Mouse (Mus musculus): Measurements from ENCODE around the gene Olfr152. TPM values are rescaled to one million over a fixed set of nuclear protein-coding genes. Genes with fewer than 3 reads are reported as not detected.

The Olfr152 gene
- polyA plus RNA-seq (2015; fragmentation: Nextera tagmentation; extraction: Ambion mirVana), result not detected in 2 replicates

DNA sequence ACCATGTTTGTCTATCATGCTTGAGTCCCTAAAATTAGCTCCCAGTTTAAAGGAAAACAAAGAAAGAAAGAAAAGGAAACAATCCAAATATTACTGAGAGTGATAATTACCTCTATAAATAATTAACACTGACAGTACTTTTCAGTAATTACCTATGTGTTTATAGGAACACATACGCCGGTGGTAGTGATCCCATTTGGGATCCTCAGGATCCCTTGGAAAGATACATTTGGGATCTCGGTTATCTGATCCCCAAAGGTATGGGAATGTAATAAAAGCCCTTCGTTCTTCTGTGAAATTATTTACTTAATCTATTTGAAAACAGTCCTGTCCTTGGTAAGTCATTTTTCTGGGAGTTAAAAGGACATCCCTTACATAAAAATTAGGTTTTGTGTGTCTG lies at the start of gene Olfr152:
TSS of gene Olfr152 (plus strand) at position 301 of the 400 bp plus-strand sequence.
- H3K27ac ChIP-seq (replicated peaks), result no peak within 1 kb of the TSS
- no peaks in the 10 kb centered on the region for H3K4me1 ChIP-seq (replicated peaks)
- H3K4me2 ChIP-seq, result no peak within 1 kb of the TSS
- H3K36me3 ChIP-seq, result no peaks in the 10 kb centered on the region
- no peak for ATAC-seq (ENCODE audit: low FRiP score, low read depth)
- H3K9ac ChIP-seq, result no peak within 1 kb of the TSS
- WGBS, result 75% methylated on average over 4 of the region's 4 CpGs
- no peaks in the 10 kb centered on the region for H3K27me3 ChIP-seq
- no peak within 1 kb of the TSS for H3K4me3 ChIP-seq
- no peaks in the 10 kb centered on the region for H3K9me3 ChIP-seq

DNA sequence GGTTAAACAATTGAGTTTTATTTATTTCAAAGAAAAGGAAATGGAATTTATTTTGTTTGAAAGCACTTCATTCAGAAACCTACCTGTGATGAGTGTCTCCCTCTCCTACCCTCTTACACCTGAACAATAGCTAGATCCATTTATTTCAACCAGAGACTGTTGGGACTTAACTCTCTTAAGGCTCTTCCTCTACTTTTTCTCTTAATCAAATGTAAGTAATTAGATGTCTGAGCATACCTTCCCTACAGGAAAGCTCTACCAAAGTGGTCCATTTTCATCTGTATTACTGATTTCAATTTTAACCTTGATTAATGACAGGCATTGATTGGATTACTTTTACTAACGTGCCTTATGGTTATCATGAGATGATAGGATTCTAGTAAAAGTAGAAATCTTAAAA lies 39.4 kb upstream of the Olfr152 start, which contains the start of gene Olfr1138:
TSS of gene Olfr1138 (minus strand) at position 101 of the 400 bp plus-strand sequence.
- Histone ChIP-seq H3K27ac (replicated peaks) (no peak within 1 kb of the TSS), H3K9me3 (no peaks in the 10 kb centered on the region), H3K4me2 (no peak within 1 kb of the TSS), H3K9ac (no peak within 1 kb of the TSS), H3K27me3 (no peaks in the 10 kb centered on the region), H3K4me1 (replicated peaks) (no peaks in the 10 kb centered on the region), H3K36me3 (no peaks in the 10 kb centered on the region), H3K4me3 (no peak within 1 kb of the TSS)
- ATAC-seq (ENCODE audit: low FRiP score, low read depth), result no peak
- WGBS, result 68% methylated on average over 1 of the region's 1 CpGs

DNA sequence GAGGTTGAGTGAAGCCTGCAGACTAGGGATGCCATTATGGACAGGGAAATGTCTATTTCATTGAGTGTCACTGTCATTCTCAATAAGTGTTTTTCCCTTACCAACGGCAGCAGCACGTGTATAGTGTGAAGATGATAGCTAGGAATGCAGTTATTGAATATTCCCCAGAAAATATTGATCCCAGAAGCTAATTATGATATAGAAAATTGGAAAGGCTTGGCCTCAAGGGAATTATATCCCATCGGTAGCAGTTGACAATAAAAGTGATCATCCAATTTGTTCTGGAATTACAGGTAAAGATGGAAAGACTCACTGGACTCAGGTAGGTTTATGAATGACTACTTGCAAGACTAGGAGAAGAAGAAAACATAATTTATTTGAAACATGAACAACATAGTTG lies 35.8 kb upstream of the Olfr152 start, which contains the start of gene Olfr1140:
TSS of gene Olfr1140 (plus strand) at position 301 of the 400 bp plus-strand sequence.
- no peaks in the 10 kb centered on the region for H3K9me3 ChIP-seq
- no peaks in the 10 kb centered on the region for H3K36me3 ChIP-seq
- H3K4me3 ChIP-seq, result no peak within 1 kb of the TSS
- no peak within 1 kb of the TSS for H3K4me2 ChIP-seq
- H3K9ac ChIP-seq, result no peak within 1 kb of the TSS
- no peaks in the 10 kb centered on the region for H3K4me1 ChIP-seq (replicated peaks)
- WGBS, result 77% methylated on average over 3 of the region's 3 CpGs
- H3K27ac ChIP-seq (replicated peaks), result no peak within 1 kb of the TSS
- H3K27me3 ChIP-seq, result no peaks in the 10 kb centered on the region
- no peak for ATAC-seq (ENCODE audit: low FRiP score, low read depth)

DNA sequence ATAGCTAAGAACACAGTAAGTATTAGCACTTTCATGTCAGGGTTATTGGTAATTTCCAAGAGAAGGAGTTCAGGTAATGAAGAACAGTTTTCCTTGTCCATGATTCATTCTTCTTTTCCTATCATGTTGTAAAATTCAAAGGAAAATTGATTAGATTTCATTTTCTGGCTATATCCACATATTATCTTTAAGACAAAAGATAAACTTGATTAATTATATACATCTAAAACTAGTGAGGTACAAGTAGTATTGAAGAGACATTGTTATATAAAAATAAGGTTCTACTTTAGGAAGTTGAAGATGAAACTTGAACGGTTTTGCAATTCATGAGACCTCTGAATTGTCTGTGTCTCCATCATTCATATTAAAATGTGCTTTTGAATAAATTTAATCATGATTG lies 25.4 kb upstream of the Olfr152 start, which contains the start of gene Olfr1141:
TSS of gene Olfr1141 (minus strand) at position 101 of the 400 bp plus-strand sequence.
- no peaks in the 10 kb centered on the region for H3K4me1 ChIP-seq (replicated peaks)
- ATAC-seq (ENCODE audit: low FRiP score, low read depth), result no peak
- H3K27ac ChIP-seq (replicated peaks), result no peak within 1 kb of the TSS
- H3K9me3 ChIP-seq, result no peaks in the 10 kb centered on the region
- H3K4me3 ChIP-seq, result no peak within 1 kb of the TSS
- H3K4me2 ChIP-seq, result no peak within 1 kb of the TSS
- H3K9ac ChIP-seq, result no peak within 1 kb of the TSS
- no peaks in the 10 kb centered on the region for H3K27me3 ChIP-seq
- WGBS, result 83% methylated on average over 1 of the region's 1 CpGs
- H3K36me3 ChIP-seq, result no peaks in the 10 kb centered on the region

DNA sequence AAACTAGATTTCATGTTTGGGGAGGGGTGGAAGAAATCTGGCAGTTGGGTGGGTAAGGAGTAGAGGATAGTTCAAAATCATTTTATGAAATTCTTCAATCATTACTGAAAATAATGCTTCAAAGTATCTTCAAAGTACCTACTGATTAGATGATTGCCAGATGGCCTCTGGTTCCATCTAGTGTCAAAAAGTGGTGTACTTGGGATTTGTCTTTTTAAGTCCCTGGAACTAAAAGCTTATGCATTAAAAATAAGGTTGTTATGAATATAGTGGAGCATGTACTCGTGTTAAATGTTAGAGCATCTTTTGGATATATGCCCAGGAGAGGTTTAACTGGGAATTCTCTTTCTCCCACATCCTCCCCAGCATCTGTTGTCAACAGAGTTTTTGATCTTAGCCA lies 3.1 kb upstream of the Olfr152 start:
- Histone ChIP-seq H3K4me2 (no peak overlapping the region), H3K27me3 (no peaks in the 10 kb centered on the region), H3K9me3 (no peaks in the 10 kb centered on the region), H3K4me3 (no peak overlapping the region), H3K4me1 (replicated peaks) (no peaks in the 10 kb centered on the region), H3K9ac (no peak overlapping the region), H3K36me3 (no peaks in the 10 kb centered on the region), H3K27ac (replicated peaks) (no peak overlapping the region)
- ATAC-seq (ENCODE audit: low FRiP score, low read depth), result no peak
- WGBS, result 59% methylated on average over 1 of the region's 1 CpGs

DNA sequence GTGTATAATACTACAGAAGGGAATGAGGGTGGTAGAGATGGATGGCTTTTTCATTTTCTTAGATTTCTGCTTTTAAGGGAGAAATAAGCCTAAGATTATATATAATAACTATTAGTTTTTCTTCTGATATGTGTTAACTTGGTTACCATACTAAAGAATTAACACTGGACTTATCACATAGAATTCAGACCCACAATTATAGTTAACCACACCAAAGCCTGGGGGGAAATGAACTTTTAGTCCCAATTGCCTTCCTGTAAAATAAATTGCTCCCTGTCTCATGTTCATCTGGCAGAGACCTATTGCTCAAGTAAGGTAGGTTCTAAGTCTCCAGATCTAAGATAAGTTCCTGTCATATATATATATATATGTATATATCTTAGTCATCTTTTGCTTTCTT lies 21.0 kb downstream of the Olfr152 start, which contains the start of gene Olfr1143:
TSS of gene Olfr1143 (plus strand) at position 301 of the 400 bp plus-strand sequence.
- Histone ChIP-seq H3K9me3 (no peaks in the 10 kb centered on the region), H3K36me3 (no peaks in the 10 kb centered on the region), H3K4me1 (replicated peaks) (no peaks in the 10 kb centered on the region), H3K27me3 (no peaks in the 10 kb centered on the region), H3K4me2 (no peak within 1 kb of the TSS), H3K4me3 (no peak within 1 kb of the TSS), H3K9ac (no peak within 1 kb of the TSS), H3K27ac (replicated peaks) (no peak within 1 kb of the TSS)
- ATAC-seq (ENCODE audit: low FRiP score, low read depth), result no peak

DNA sequence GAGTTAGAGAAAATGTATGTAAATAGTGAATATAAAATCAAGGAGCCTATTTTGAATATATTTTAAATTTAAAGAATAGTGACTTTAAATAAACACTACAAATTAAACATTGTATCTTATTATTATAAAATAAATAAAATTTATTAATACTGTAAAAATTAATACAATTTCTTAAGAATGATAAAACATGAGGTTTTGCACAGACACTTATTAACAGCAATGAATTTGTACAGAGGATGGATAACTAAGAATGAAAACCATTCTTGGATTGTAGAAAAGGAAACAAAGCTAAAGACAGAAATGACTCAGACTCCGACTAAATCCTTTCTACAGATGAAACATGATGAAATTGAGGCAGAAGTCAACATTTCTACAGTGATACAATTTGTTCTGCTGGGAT lies 30.2 kb downstream of the Olfr152 start, which contains the start of gene Olfr1145:
TSS of gene Olfr1145 (plus strand) at position 301 of the 400 bp plus-strand sequence.
- H3K36me3 ChIP-seq, result no peaks in the 10 kb centered on the region
- no peak within 1 kb of the TSS for H3K27ac ChIP-seq (replicated peaks)
- no peak for ATAC-seq (ENCODE audit: low FRiP score, low read depth)
- H3K4me2 ChIP-seq, result no peak within 1 kb of the TSS
- no peaks in the 10 kb centered on the region for H3K4me1 ChIP-seq (replicated peaks)
- 90% methylated on average over 1 of the region's 1 CpGs for WGBS
- no peaks in the 10 kb centered on the region for H3K27me3 ChIP-seq
- H3K9ac ChIP-seq, result no peak within 1 kb of the TSS
- no peaks in the 10 kb centered on the region for H3K9me3 ChIP-seq
- H3K4me3 ChIP-seq, result no peak within 1 kb of the TSS

DNA sequence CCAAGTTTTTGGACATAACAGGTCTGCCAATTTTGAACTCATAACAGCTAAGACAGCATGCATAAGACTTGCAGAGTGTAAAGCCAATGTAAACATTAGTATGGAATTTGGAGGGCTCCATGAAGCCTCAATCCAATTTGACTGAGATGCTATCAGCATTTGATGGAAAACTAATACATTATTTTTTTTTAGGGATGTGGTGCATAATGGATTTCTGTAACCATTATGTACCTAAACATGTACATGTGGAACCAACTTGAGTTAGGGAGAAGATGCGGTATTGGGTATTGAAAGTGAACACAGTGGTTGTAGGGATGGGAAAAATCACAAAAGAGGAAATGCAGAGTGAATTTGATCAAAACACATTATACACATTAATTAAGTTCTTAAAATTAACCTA lies 51.0 kb downstream of the Olfr152 start, which contains the start of gene Olfr1148:
TSS of gene Olfr1148 (plus strand) at position 301 of the 400 bp plus-strand sequence.
- Histone ChIP-seq H3K4me1 (replicated peaks) (no peaks in the 10 kb centered on the region), H3K4me2 (no peak within 1 kb of the TSS), H3K9me3 (no peaks in the 10 kb centered on the region), H3K27me3 (no peaks in the 10 kb centered on the region), H3K27ac (replicated peaks) (no peak within 1 kb of the TSS), H3K9ac (no peak within 1 kb of the TSS), H3K4me3 (no peak within 1 kb of the TSS), H3K36me3 (no peaks in the 10 kb centered on the region)
- ATAC-seq (ENCODE audit: low FRiP score, low read depth), result no peak
- 95% methylated on average over 1 of the region's 1 CpGs for WGBS

Other genes with a start within 250 kb of the Olfr152 start
- gene Olfr153, start 247.7 kb upstream of the Olfr152 start, polyA plus RNA-seq (2015; fragmentation: Nextera tagmentation; extraction: Ambion mirVana), result not detected in 2 replicates
- gene Olfr1128, start 233.9 kb upstream of the Olfr152 start, polyA plus RNA-seq (2015; fragmentation: Nextera tagmentation; extraction: Ambion mirVana), result not detected in 2 replicates
- not detected in 2 replicates for gene Olfr1129, start 205.6 kb upstream of the Olfr152 start, polyA plus RNA-seq (2015; fragmentation: Nextera tagmentation; extraction: Ambion mirVana)
- gene Olfr1130, start 173.3 kb upstream of the Olfr152 start, polyA plus RNA-seq (2015; fragmentation: Nextera tagmentation; extraction: Ambion mirVana), result not detected in 2 replicates
- not detected in 2 replicates for gene Olfr1131, start 152.4 kb upstream of the Olfr152 start, polyA plus RNA-seq (2015; fragmentation: Nextera tagmentation; extraction: Ambion mirVana)
- gene Olfr1132, start 141.9 kb upstream of the Olfr152 start, polyA plus RNA-seq (2015; fragmentation: Nextera tagmentation; extraction: Ambion mirVana), result not detected in 2 replicates
- gene Olfr1133, start 132.1 kb upstream of the Olfr152 start, polyA plus RNA-seq (2015; fragmentation: Nextera tagmentation; extraction: Ambion mirVana), result not detected in 2 replicates
- not detected in 2 replicates for gene Olfr1134, start 121.0 kb upstream of the Olfr152 start, polyA plus RNA-seq (2015; fragmentation: Nextera tagmentation; extraction: Ambion mirVana)
- not detected in 2 replicates for gene Olfr1135, start 105.8 kb upstream of the Olfr152 start, polyA plus RNA-seq (2015; fragmentation: Nextera tagmentation; extraction: Ambion mirVana)
- gene Olfr1136, start 85.5 kb upstream of the Olfr152 start, polyA plus RNA-seq (2015; fragmentation: Nextera tagmentation; extraction: Ambion mirVana), result not detected in 2 replicates
- not detected in 2 replicates for gene Olfr1137, start 66.3 kb upstream of the Olfr152 start, polyA plus RNA-seq (2015; fragmentation: Nextera tagmentation; extraction: Ambion mirVana)
- gene Olfr1138, start 39.5 kb upstream of the Olfr152 start, polyA plus RNA-seq (2015; fragmentation: Nextera tagmentation; extraction: Ambion mirVana), result not detected in 2 replicates
- not detected in 2 replicates for gene Olfr1140, start 35.7 kb upstream of the Olfr152 start, polyA plus RNA-seq (2015; fragmentation: Nextera tagmentation; extraction: Ambion mirVana)
- not detected in 2 replicates for gene Olfr1141, start 25.5 kb upstream of the Olfr152 start, polyA plus RNA-seq (2015; fragmentation: Nextera tagmentation; extraction: Ambion mirVana)
- gene Olfr1143, start 21.1 kb downstream of the Olfr152 start, polyA plus RNA-seq (2015; fragmentation: Nextera tagmentation; extraction: Ambion mirVana), result not detected in 2 replicates
- gene Olfr1145, start 30.3 kb downstream of the Olfr152 start, polyA plus RNA-seq (2015; fragmentation: Nextera tagmentation; extraction: Ambion mirVana), result not detected in 2 replicates
- gene Olfr1148, start 51.0 kb downstream of the Olfr152 start, polyA plus RNA-seq (2015; fragmentation: Nextera tagmentation; extraction: Ambion mirVana), result not detected in 2 replicates
- not detected in 2 replicates for gene Olfr1150-ps1, start 64.5 kb downstream of the Olfr152 start, polyA plus RNA-seq (2015; fragmentation: Nextera tagmentation; extraction: Ambion mirVana)
- gene Olfr1151, start 76.4 kb downstream of the Olfr152 start, polyA plus RNA-seq (2015; fragmentation: Nextera tagmentation; extraction: Ambion mirVana), result not detected in 2 replicates
- not detected in 2 replicates for gene Olfr1152, start 87.0 kb downstream of the Olfr152 start, polyA plus RNA-seq (2015; fragmentation: Nextera tagmentation; extraction: Ambion mirVana)
- gene Olfr1153, start 115.5 kb downstream of the Olfr152 start, polyA plus RNA-seq (2015; fragmentation: Nextera tagmentation; extraction: Ambion mirVana), result 0.09 TPM in 1 of 2 replicates, not detected in the other
- not detected in 2 replicates for gene Olfr1154, start 125.7 kb downstream of the Olfr152 start, polyA plus RNA-seq (2015; fragmentation: Nextera tagmentation; extraction: Ambion mirVana)
- not detected in 2 replicates for gene Olfr1155, start 165.7 kb downstream of the Olfr152 start, polyA plus RNA-seq (2015; fragmentation: Nextera tagmentation; extraction: Ambion mirVana)
- not detected in 2 replicates for gene Olfr1156, start 173.6 kb downstream of the Olfr152 start, polyA plus RNA-seq (2015; fragmentation: Nextera tagmentation; extraction: Ambion mirVana)
- gene Olfr1157, start 188.8 kb downstream of the Olfr152 start, polyA plus RNA-seq (2015; fragmentation: Nextera tagmentation; extraction: Ambion mirVana), result not detected in 2 replicates
- not detected in 2 replicates for gene Olfr74, start 195.2 kb downstream of the Olfr152 start, polyA plus RNA-seq (2015; fragmentation: Nextera tagmentation; extraction: Ambion mirVana)
- gene Olfr1158, start 210.6 kb downstream of the Olfr152 start, polyA plus RNA-seq (2015; fragmentation: Nextera tagmentation; extraction: Ambion mirVana), result not detected in 2 replicates
- gene Olfr1160, start 228.8 kb downstream of the Olfr152 start, polyA plus RNA-seq (2015; fragmentation: Nextera tagmentation; extraction: Ambion mirVana), result not detected in 2 replicates
- gene Olfr1161, start 243.3 kb downstream of the Olfr152 start, polyA plus RNA-seq (2015; fragmentation: Nextera tagmentation; extraction: Ambion mirVana), result not detected in 2 replicates

Measured in hindbrain, embryonic 15.5 days (tissue).